Mouse (Mus musculus): ENCODE results near the gene Fbxo27. TPM values are rescaled to one million over a fixed set of nuclear protein-coding genes. Genes with fewer than 3 reads are reported as not detected.

Fbxo27 gene
- polyA plus RNA-seq, 1 experiment from 2014 or later, result 3.4 TPM

GRCm38 (mm10) chr7:28726600-28726999 is 34.0 kb downstream of the Fbxo27 start:
- Histone ChIP-seq H3K4me3 (no peak overlapping the region), H3K27me3 (replicated peaks) (no peaks in the 10 kb centered on the region), H3K36me3 (peaks cover 29% of the 10 kb centered on the region), H3K27ac (ENCODE audit: poor library complexity, severe bottlenecking) (no peak overlapping the region), H3K9me3 (replicated peaks) (peaks cover 13% of the 10 kb centered on the region), H3K9ac (no peak overlapping the region), H3K4me2 (no peak overlapping the region), H3K4me1 (replicated peaks) (no peaks in the 10 kb centered on the region)
- no peak for ATAC-seq (ENCODE audit: insufficient number of reproducible peaks, low FRiP score)
- 9% methylated on average over 14 of the region's 14 CpGs for WGBS

GRCm38 (mm10) chr7:28727649-28728340 is 35.1 kb downstream of the Fbxo27 start:
- Histone ChIP-seq H3K4me3 (no peak overlapping the region), H3K9me3 (replicated peaks) (peaks cover 13% of the 10 kb centered on the region), H3K4me1 (replicated peaks) (peaks cover 4% of the 10 kb centered on the region), H3K9ac (no peak overlapping the region), H3K27ac (ENCODE audit: poor library complexity, severe bottlenecking) (no peak overlapping the region), H3K4me2 (no peak overlapping the region), H3K36me3 (peaks cover 29% of the 10 kb centered on the region), H3K27me3 (replicated peaks) (no peaks in the 10 kb centered on the region)
- no peak for ATAC-seq (ENCODE audit: insufficient number of reproducible peaks, low FRiP score)
- WGBS, result 63% methylated on average over 10 of the region's 10 CpGs

GRCm38 (mm10) chr7:28732341-28733142 is 39.9 kb downstream of the Fbxo27 start:
- Histone ChIP-seq H3K9ac (peak overlapping the region; percentile 57), H3K4me1 (replicated peaks) (peaks cover 9% of the 10 kb centered on the region), H3K36me3 (peaks cover 34% of the 10 kb centered on the region), H3K4me2 (peak overlapping the region; percentile 81), H3K27ac (ENCODE audit: poor library complexity, severe bottlenecking) (no peak overlapping the region), H3K27me3 (replicated peaks) (no peaks in the 10 kb centered on the region), H3K4me3 (peak overlapping the region; percentile 51), H3K9me3 (replicated peaks) (peaks cover 9% of the 10 kb centered on the region)
- WGBS, result 2% methylated on average over 58 of the region's 58 CpGs
- peak; percentile 88 for ATAC-seq (ENCODE audit: insufficient number of reproducible peaks, low FRiP score)

GRCm38 (mm10) chr7:28733211-28733610 is 40.6 kb downstream of the Fbxo27 start:
- H3K4me2 ChIP-seq, result peak overlapping the region; percentile 81
- H3K9me3 ChIP-seq (replicated peaks), result peaks cover 9% of the 10 kb centered on the region
- peaks cover 40% of the 10 kb centered on the region for H3K36me3 ChIP-seq
- peaks cover 9% of the 10 kb centered on the region for H3K4me1 ChIP-seq (replicated peaks)
- 17% methylated on average over 11 of the region's 11 CpGs for WGBS
- H3K9ac ChIP-seq, result no peak overlapping the region
- H3K27ac ChIP-seq (ENCODE audit: poor library complexity, severe bottlenecking), result no peak overlapping the region
- H3K4me3 ChIP-seq, result peak overlapping the region; percentile 51
- no peaks in the 10 kb centered on the region for H3K27me3 ChIP-seq (replicated peaks)
- no peak for ATAC-seq (ENCODE audit: insufficient number of reproducible peaks, low FRiP score)

- WGBS, result 76% methylated on average over 6 of the region's 6 CpGs
- H3K4me3 ChIP-seq, result no peak overlapping the region
- peaks cover 9% of the 10 kb centered on the region for H3K4me1 ChIP-seq (replicated peaks)
- peaks cover 8% of the 10 kb centered on the region for H3K9me3 ChIP-seq (replicated peaks)
- no peak overlapping the region for H3K4me2 ChIP-seq
- H3K9ac ChIP-seq, result no peak overlapping the region
- no peak for ATAC-seq (ENCODE audit: insufficient number of reproducible peaks, low FRiP score)
- no peaks in the 10 kb centered on the region for H3K27me3 ChIP-seq (replicated peaks)
- H3K36me3 ChIP-seq, result peaks cover 58% of the 10 kb centered on the region
- no peak overlapping the region for H3K27ac ChIP-seq (ENCODE audit: poor library complexity, severe bottlenecking)
Observed at GRCm38 (mm10) chr7:28735701-28736100, 43.1 kb downstream of the Fbxo27 start.

GRCm38 (mm10) chr7:28739829-28740228 is 47.2 kb downstream of the Fbxo27 start:
- no peaks in the 10 kb centered on the region for H3K27me3 ChIP-seq (replicated peaks)
- no peak overlapping the region for H3K4me2 ChIP-seq
- no peak for ATAC-seq (ENCODE audit: insufficient number of reproducible peaks, low FRiP score)
- 94% methylated on average over 21 of the region's 21 CpGs for WGBS
- H3K9me3 ChIP-seq (replicated peaks), result no peaks in the 10 kb centered on the region
- no peak overlapping the region for H3K9ac ChIP-seq
- H3K4me3 ChIP-seq, result no peak overlapping the region
- H3K36me3 ChIP-seq, result peaks cover 52% of the 10 kb centered on the region
- no peak overlapping the region for H3K27ac ChIP-seq (ENCODE audit: poor library complexity, severe bottlenecking)
- peaks cover 14% of the 10 kb centered on the region for H3K4me1 ChIP-seq (replicated peaks)

GRCm38 (mm10) chr7:28740949-28741348 is 48.3 kb downstream of the Fbxo27 start:
- Histone ChIP-seq H3K4me1 (replicated peaks) (peaks cover 14% of the 10 kb centered on the region), H3K36me3 (peaks cover 57% of the 10 kb centered on the region), H3K4me3 (peak overlapping the region; percentile 64), H3K4me2 (peak overlapping the region; percentile 85), H3K9me3 (replicated peaks) (no peaks in the 10 kb centered on the region), H3K9ac (peak overlapping the region; percentile 80), H3K27me3 (replicated peaks) (no peaks in the 10 kb centered on the region), H3K27ac (ENCODE audit: poor library complexity, severe bottlenecking) (peak overlapping the region; percentile 55; the same call in 1 of the 2 replicates)
- ATAC-seq (ENCODE audit: insufficient number of reproducible peaks, low FRiP score), result no peak
- 33% methylated on average over 9 of the region's 9 CpGs for WGBS

- WGBS, result under 1% methylated on average over 13 of the region's 13 CpGs
- Histone ChIP-seq H3K4me3 (peak overlapping the region; percentile 64), H3K9ac (peak overlapping the region; percentile 80), H3K36me3 (peaks cover 57% of the 10 kb centered on the region), H3K9me3 (replicated peaks) (no peaks in the 10 kb centered on the region), H3K4me1 (replicated peaks) (peaks cover 14% of the 10 kb centered on the region), H3K27ac (ENCODE audit: poor library complexity, severe bottlenecking) (peak overlapping the region; percentile 55; the same call in 1 of the 2 replicates), H3K4me2 (peak overlapping the region; percentile 85), H3K27me3 (replicated peaks) (no peaks in the 10 kb centered on the region)
- ATAC-seq (ENCODE audit: insufficient number of reproducible peaks, low FRiP score), result no peak
Observed at GRCm38 (mm10) chr7:28741368-28741708, 48.7 kb downstream of the Fbxo27 start.

- no peaks in the 10 kb centered on the region for H3K9me3 ChIP-seq (replicated peaks)
- peak within 1 kb of the TSS; percentile 64 for H3K4me3 ChIP-seq
- H3K27me3 ChIP-seq (replicated peaks), result no peaks in the 10 kb centered on the region
- WGBS, result under 1% methylated on average over 39 of the region's 39 CpGs
- peak; percentile 97 for ATAC-seq (ENCODE audit: insufficient number of reproducible peaks, low FRiP score)
- H3K36me3 ChIP-seq, result peaks cover 57% of the 10 kb centered on the region
- peaks cover 14% of the 10 kb centered on the region for H3K4me1 ChIP-seq (replicated peaks)
- H3K27ac ChIP-seq (ENCODE audit: poor library complexity, severe bottlenecking), result peak within 1 kb of the TSS; percentile 67; the same call in 1 of the 2 replicates
- peak within 1 kb of the TSS; percentile 85 for H3K4me2 ChIP-seq
- H3K9ac ChIP-seq, result peak within 1 kb of the TSS; percentile 80
Observed at GRCm38 (mm10) chr7:28741709-28742438, 49.2 kb downstream of the Fbxo27 start, which contains the start of the genes Mrps12 and Sars2. Gene Mrps12 (minus strand): TSS chr7:28741820. Gene Sars2 (plus strand): TSS chr7:28741992.
